Mouse (Mus musculus) CH12.LX (cell line): Measurements from ENCODE around the gene Capg. TPM values are rescaled to one million over a fixed set of nuclear protein-coding genes. Genes with fewer than 3 reads are reported as not detected.

ENCODE experiments used
- DNase-seq: peaks from one replicate; pipeline ENCODE4 v3.0.0-alpha.2; 2013; ENCODE audit errors: extremely low read depth
- H3K27ac ChIP-seq: 2 replicates; pipeline ENCODE4 v1.5.1; 2012; ENCODE audit warnings: low read depth, mild to moderate bottlenecking, control low read depth, moderate library complexity; ENCODE audit not compliant: insufficient read depth
- H3K27me3 ChIP-seq: replicated peaks from 2 replicates; pipeline ENCODE3; 2012; ENCODE audit warnings: inconsistent platforms
- H3K36me3 ChIP-seq, 2 experiments: replicated peaks in 1 of 2; 2 replicates each; pipeline versions ENCODE3 to v1.6.1; 2012; ENCODE audit warnings: inconsistent platforms in 1 of 2, low read length in 1 of 2, mild to moderate bottlenecking in 1 of 2, mixed read lengths in 1 of 2, moderate library complexity in 1 of 2; ENCODE audit not compliant: control insufficient read depth in 1 of 2, insufficient read depth in 1 of 2
- H3K4me1 ChIP-seq, 2 experiments: 2 replicates each; pipeline ENCODE4 v1.6.1; 2012; ENCODE audit warnings: inconsistent platforms in 1 of 2, moderate library complexity in 1 of 2; ENCODE audit not compliant: insufficient read depth in 2 of 2, control insufficient read depth in 1 of 2
- H3K4me2 ChIP-seq: 2 replicates; pipeline ENCODE4 v1.6.1; 2012; ENCODE audit warnings: low read depth, mild to moderate bottlenecking, control low read depth; ENCODE audit not compliant: poor library complexity, insufficient read depth, severe bottlenecking
- H3K4me3 ChIP-seq, 3 experiments: fragments of 150-350 bp in 1 of 3; sonication (generic) in 1 of 3; replicated peaks in 1 of 3; 2 replicates each; pipeline versions ENCODE3 to v1.5.1; 2011 to 2012; ENCODE audit warnings: low read depth in 2 of 3, low read length in 2 of 3, mild to moderate bottlenecking in 2 of 3, moderate library complexity in 2 of 3, control low read depth in 1 of 3, improper control_type of control experiment in 1 of 3, inconsistent platforms in 1 of 3, mixed read lengths in 1 of 3; ENCODE audit not compliant: poor library complexity in 1 of 3
- H3K79me2 ChIP-seq: replicated peaks from 2 replicates; pipeline ENCODE4 v1.6.1; 2012; ENCODE audit warnings: mild to moderate bottlenecking, moderate library complexity; ENCODE audit not compliant: control insufficient read depth, poor library complexity, insufficient read depth, severe bottlenecking; ENCODE audit errors: extremely low read depth
- H3K9ac ChIP-seq: 2 replicates; pipeline ENCODE4 v1.6.1; 2012; ENCODE audit warnings: low read depth, mild to moderate bottlenecking, control low read depth, moderate library complexity; ENCODE audit not compliant: insufficient read depth
- H3K9me3 ChIP-seq: replicated peaks from 2 replicates; pipeline ENCODE3; 2012; ENCODE audit warnings: low read length, inconsistent platforms, mixed read lengths
- CHD1 ChIP-seq: IDR thresholded peaks from 2 replicates; pipeline ENCODE4 v1.6.1; 2012; ENCODE audit warnings: low read depth, low read length, improper control_type of control experiment, inconsistent platforms
- CTCF ChIP-seq, 2 experiments: IDR thresholded peaks in 1 of 2; conservative IDR thresholded peaks in 1 of 2; 2 replicates each; pipeline ENCODE4 v1.5.1; 2011 to 2012; ENCODE audit warnings: low read depth in 2 of 2, low read length in 2 of 2, improper control_type of control experiment in 1 of 2, inconsistent platforms in 1 of 2, mild to moderate bottlenecking in 1 of 2, moderate library complexity in 1 of 2
- ELF1 ChIP-seq: IDR thresholded peaks from 2 replicates; pipeline ENCODE4 v1.6.1; 2014; ENCODE audit warnings: low read depth, mild to moderate bottlenecking, inconsistent platforms, low read length, improper control_type of control experiment
- GABPA ChIP-seq: IDR thresholded peaks from 2 replicates; pipeline ENCODE4 v1.6.1; 2012; ENCODE audit warnings: low read depth, low read length, improper control_type of control experiment, inconsistent platforms; ENCODE audit not compliant: insufficient replicate concordance
- IRF4 ChIP-seq: IDR thresholded peaks from 2 replicates; pipeline ENCODE4 v1.6.1; 2014; ENCODE audit warnings: low read depth, mild to moderate bottlenecking, inconsistent platforms, low read length, improper control_type of control experiment
- KAT2A ChIP-seq: IDR thresholded peaks from 2 replicates; pipeline ENCODE4 v1.6.1; 2012; ENCODE audit warnings: low read length, improper control_type of control experiment, inconsistent platforms; ENCODE audit not compliant: insufficient replicate concordance
- MAFK ChIP-seq: IDR thresholded peaks from 2 replicates; pipeline ENCODE4 v1.6.1; 2011; ENCODE audit warnings: low read length, improper control_type of control experiment; ENCODE audit not compliant: insufficient replicate concordance
- MAX ChIP-seq: IDR thresholded peaks from 2 replicates; pipeline ENCODE4 v1.6.1; 2011; ENCODE audit warnings: low read length, improper control_type of control experiment
- MAZ ChIP-seq: IDR thresholded peaks from 2 replicates; pipeline ENCODE4 v1.6.1; 2012; ENCODE audit warnings: low read depth, mild to moderate bottlenecking, inconsistent platforms, low read length, improper control_type of control experiment, moderate library complexity
- NELFE ChIP-seq: IDR thresholded peaks from 2 replicates; pipeline ENCODE4 v1.6.1; 2011; ENCODE audit warnings: low read depth, low read length, improper control_type of control experiment
- NRF1 ChIP-seq: IDR thresholded peaks from 2 replicates; pipeline ENCODE4 v1.6.1; 2014; ENCODE audit warnings: low read depth, mild to moderate bottlenecking, inconsistent platforms, low read length, improper control_type of control experiment, moderate library complexity
- POLR2A ChIP-seq: IDR thresholded peaks from 2 replicates; pipeline ENCODE4 v1.6.1; 2011; ENCODE audit warnings: low read depth, mild to moderate bottlenecking, improper control_type of control experiment, low read length
- POLR2AphosphoS2 ChIP-seq: IDR thresholded peaks from 2 replicates; pipeline ENCODE4 v1.6.1; 2011; ENCODE audit warnings: low read depth, low read length, improper control_type of control experiment
- RCOR1 ChIP-seq: conservative IDR thresholded peaks from 2 replicates; pipeline ENCODE4 v1.6.1; 2012; ENCODE audit warnings: low read depth, mild to moderate bottlenecking, inconsistent platforms, low read length, improper control_type of control experiment
- SMC3 ChIP-seq: IDR thresholded peaks from 2 replicates; pipeline ENCODE4 v1.6.1; 2011; ENCODE audit warnings: low read depth, low read length, improper control_type of control experiment
- TCF12 ChIP-seq: IDR thresholded peaks from 2 replicates; pipeline ENCODE4 v1.6.1; 2014; ENCODE audit warnings: low read depth, mild to moderate bottlenecking, inconsistent platforms, low read length, improper control_type of control experiment
- USF1 ChIP-seq: IDR thresholded peaks from 2 replicates; pipeline ENCODE4 v1.6.1; 2014; ENCODE audit warnings: low read depth, mild to moderate bottlenecking, inconsistent platforms, low read length, improper control_type of control experiment
- USF2 ChIP-seq: conservative IDR thresholded peaks from 2 replicates; pipeline ENCODE4 v1.6.1; 2011; ENCODE audit warnings: low read depth, low read length, improper control_type of control experiment
- ZC3H11A ChIP-seq: IDR thresholded peaks from 2 replicates; pipeline ENCODE4 v1.6.1; 2012; ENCODE audit warnings: low read depth, mild to moderate bottlenecking, inconsistent platforms, low read length, improper control_type of control experiment
- ZKSCAN1 ChIP-seq: IDR thresholded peaks from 2 replicates; pipeline ENCODE4 v1.6.1; 2012; ENCODE audit warnings: low read depth, inconsistent platforms, low read length, improper control_type of control experiment, borderline replicate concordance
- ZMIZ1 ChIP-seq: IDR thresholded peaks from 2 replicates; pipeline ENCODE4 v1.6.1; 2012; ENCODE audit warnings: low read depth, mild to moderate bottlenecking, inconsistent platforms, low read length, improper control_type of control experiment
- dilution Hi-C: fragments of 300-500 bp; cut with MboI; formaldehyde crosslinking; loops from 2 replicates; pipeline ENCODE4 v1.14.3; 2020; ENCODE audit warnings: low sequenced_read_pairs; ENCODE audit not compliant: extremely low pct_unique_long_range_greater_than_20kb, extremely low pct_ligation_motif_present
- in situ Hi-C: fragments of 300-500 bp; cut with MboI; formaldehyde crosslinking; loops from 3 replicates; pipeline ENCODE4 v1.14.3; 2019; ENCODE audit warnings: low sequenced_read_pairs, low pct_ligation_motif_present, low pct_unique_long_range_greater_than_20kb, mixed read lengths
- polyA plus RNA-seq: library from polyadenylated mRNA; unstranded; fragments of >175 nt; gene quantifications from 2 replicates; pipeline ENCODE4 v1.2.1, GENCODE M21; 2012; ENCODE audit warnings: low read depth; ENCODE audit not compliant: insufficient read length
- total RNA-seq, 2 experiments: library from RNA; depleted of rRNA; stranded (reverse); fragments of 300-350 nt in 1 of 2; fragments of >200 nt in 1 of 2; gene quantifications; 2 replicates each; pipeline ENCODE4 v1.2.3; 2012 to 2014

Gene Capg
- total and polyA plus RNA-seq, 3 experiments, result 175 to 264 (median 196) TPM

GRCm38 (mm10) chr6:72498950-72499349, 45.2 kb upstream of the Capg start:
- H3K79me2 ChIP-seq, result no peaks in the 10 kb centered on the region
- H3K4me3 ChIP-seq, result no peak overlapping the region
- peaks cover 2 to 10% of the 10 kb centered on the region in 2 experiments; a peak in 3 of 4 replicates for H3K4me1 ChIP-seq
- in situ Hi-C loops (no loop called here), dilution Hi-C loops (no loop called here)
- no peak overlapping the region for H3K9ac ChIP-seq
- no peaks in the 10 kb centered on the region for H3K27me3 ChIP-seq
- no peaks in the 10 kb centered on the region for H3K36me3 ChIP-seq
- H3K4me2 ChIP-seq, result no peak overlapping the region
- TF ChIP-seq GABPA, result no peak
- no peak for TF ChIP-seq CHD1
- TF ChIP-seq POLR2AphosphoS2, result no peak
- no peak for TF ChIP-seq USF1
- DNase-seq, result no peak
- no peak overlapping the region for H3K27ac ChIP-seq
- no peaks in the 10 kb centered on the region for H3K9me3 ChIP-seq

GRCm38 (mm10) chr6:72503309-72503708, 40.9 kb upstream of the Capg start:
- in situ Hi-C loops (no loop called here), dilution Hi-C loops (no loop called here)
- H3K4me1 ChIP-seq, result peaks cover 3 to 12% of the 10 kb centered on the region in 2 experiments; a peak in 3 of 4 replicates

GRCm38 (mm10) chr6:72503939-72504338, 40.3 kb upstream of the Capg start:
- peaks cover 3% of the 10 kb centered on the region for H3K9me3 ChIP-seq
- no peaks in the 10 kb centered on the region for H3K27me3 ChIP-seq
- H3K27ac ChIP-seq, result no peak overlapping the region
- dilution Hi-C loops (no loop called here), in situ Hi-C loops (no loop called here)
- H3K36me3 ChIP-seq, result no peaks in the 10 kb centered on the region
- no peak overlapping the region for H3K4me3 ChIP-seq
- TF ChIP-seq RCOR1 (no peak), IRF4 (no peak), ZMIZ1 (no peak), ZKSCAN1 (no peak), SMC3 (no peak), MAX (no peak), USF2 (no peak), ELF1 (no peak), CTCF (conservative IDR thresholded peaks at IDR 0.05 in 1 of 2, IDR thresholded peaks at IDR 0.05 in 1 of 2; ENCODE audit: low read depth in 2 of 2, low read length in 2 of 2) (no peak), MAZ (no peak), TCF12 (no peak), ZC3H11A (no peak), NELFE (no peak), KAT2A (no peak), POLR2AphosphoS2 (no peak), POLR2A (no peak)
- H3K4me1 ChIP-seq, result peaks cover 5 to 19% of the 10 kb centered on the region in 2 experiments; a peak in 3 of 4 replicates
- no peaks in the 10 kb centered on the region for H3K79me2 ChIP-seq
- no peak for DNase-seq
- no peak overlapping the region for H3K4me2 ChIP-seq
- H3K9ac ChIP-seq, result no peak overlapping the region

More at GRCm38 (mm10) chr6:72503309-72503708, 40.9 kb upstream of the Capg start:
- Histone ChIP-seq H3K9ac (no peak overlapping the region), H3K79me2 (no peaks in the 10 kb centered on the region)
- TF ChIP-seq NRF1, result no peak
- TF ChIP-seq MAFK, result no peak
- TF ChIP-seq, all 38 proteins: peak for 0
- Histone ChIP-seq H3K27ac (no peak overlapping the region), H3K9me3 (peaks cover 3% of the 10 kb centered on the region), H3K4me3 (no peak overlapping the region), H3K36me3 (no peaks in the 10 kb centered on the region), H3K4me2 (no peak overlapping the region), H3K27me3 (no peaks in the 10 kb centered on the region)
- DNase-seq, result no peak
